Mouse (Mus musculus) stomach, postnatal 0 days (tissue): ENCODE measurements around the gene Ncoa4. TPM values are rescaled to one million over a fixed set of nuclear protein-coding genes. Genes with fewer than 3 reads are reported as not detected.
A peak's percentile ranks its signal among the peaks of the same experiment; 100 is the strongest.

Experiments used
- ATAC-seq: fragments of 200-750 bp; cut with Nextera tagmentation; 2 replicates; pipeline ENCODE4 v1.8.0; 2017; ENCODE audit not compliant: low FRiP score, low TSS enrichment
- DNase-seq: peaks from one replicate; pipeline ENCODE4 v3.0.0-alpha.2; 2016; ENCODE audit warnings: low spot score
- H3K27ac ChIP-seq: fragments of 300-500 bp; sonication (generic); replicated peaks from 2 replicates; pipeline ENCODE4 v1.5.1; 2014; ENCODE audit warnings: mild to moderate bottlenecking, control low read depth
- H3K27me3 ChIP-seq: fragments of 300-500 bp; sonication (generic); 2 replicates; pipeline ENCODE4 v1.6.1; 2014; ENCODE audit warnings: low read length; ENCODE audit not compliant: control insufficient read depth, insufficient read depth
- H3K36me3 ChIP-seq: fragments of 300-500 bp; sonication (generic); 2 replicates; pipeline ENCODE4 v1.6.1; 2014; ENCODE audit warnings: low read length, mixed read lengths; ENCODE audit not compliant: control insufficient read depth, insufficient read depth
- H3K4me1 ChIP-seq: fragments of 300-500 bp; sonication (generic); replicated peaks from 2 replicates; pipeline ENCODE4 v1.6.1; 2014; ENCODE audit warnings: antibody characterized with exemption; ENCODE audit not compliant: control insufficient read depth, insufficient read depth
- H3K4me2 ChIP-seq: fragments of 300-500 bp; sonication (generic); replicated peaks from 2 replicates; pipeline ENCODE4 v1.6.1; 2014; ENCODE audit warnings: low read depth, mild to moderate bottlenecking, control low read depth, moderate library complexity
- H3K4me3 ChIP-seq: fragments of 300-500 bp; sonication (generic); 2 replicates; pipeline ENCODE4 v1.5.1; 2014; ENCODE audit warnings: low read depth, low read length, control low read depth
- H3K9ac ChIP-seq: fragments of 300-500 bp; sonication (generic); 2 replicates; pipeline ENCODE4 v1.6.1; 2014; ENCODE audit warnings: mild to moderate bottlenecking, low read length, control low read depth, mixed read lengths
- H3K9me3 ChIP-seq: fragments of 300-500 bp; sonication (generic); 2 replicates; pipeline ENCODE4 v1.6.1; 2016; ENCODE audit warnings: low read length; ENCODE audit not compliant: control insufficient read depth
- CTCF ChIP-seq: IDR thresholded peaks from 2 replicates; pipeline ENCODE4 v1.5.1; 2016; ENCODE audit warnings: antibody characterized with exemption, low read depth, mild to moderate bottlenecking, moderate library complexity
- EP300 ChIP-seq: optimal IDR thresholded peaks from 2 replicates; pipeline ENCODE3; 2016; ENCODE audit warnings: antibody characterized with exemption
- WGBS: fragments of 180-500 bp; shearing (Covaris S2); extraction: QIAGEN DNeasy Blood & Tissue Kit; methylation state at CpG from one replicate; pipeline ENCODE4 v1.1.7; 2014; 5-methylcytosine and 5-hydroxymethylcytosine counted together
- polyA plus RNA-seq: library from polyadenylated mRNA; unstranded; fragments of >200 nt; fragmentation: Nextera tagmentation; extraction: Ambion mirVana; gene quantifications from 2 replicates; pipeline ENCODE4 v1.2.1, GENCODE M21; 2015

Ncoa4 gene
- polyA plus RNA-seq, 1 experiment from 2014 or later, result 100 TPM

GRCm38 (mm10) chr14:32153156-32153555 lies 6.5 kb upstream of the Ncoa4 start:
- Histone ChIP-seq H3K27ac (no peak overlapping the region), H3K27me3 (no peaks in the 10 kb centered on the region), H3K4me3 (no peak overlapping the region), H3K9me3 (no peaks in the 10 kb centered on the region), H3K9ac (no peak overlapping the region), H3K4me2 (no peak overlapping the region), H3K4me1 (no peaks in the 10 kb centered on the region), H3K36me3 (no peaks in the 10 kb centered on the region)
- TF ChIP-seq CTCF, result no peak
- TF ChIP-seq EP300, result no peak
- 97% methylated on average over 2 of the region's 2 CpGs for WGBS
- DNase-seq (no peak), ATAC-seq (no peak)

- Histone ChIP-seq H3K27ac (no peak overlapping the region), H3K36me3 (no peaks in the 10 kb centered on the region), H3K4me1 (no peaks in the 10 kb centered on the region), H3K27me3 (no peaks in the 10 kb centered on the region), H3K9me3 (no peaks in the 10 kb centered on the region), H3K4me2 (no peak overlapping the region), H3K4me3 (no peak overlapping the region), H3K9ac (no peak overlapping the region)
- 80% methylated on average over 6 of the region's 6 CpGs for WGBS
- no peak for ATAC-seq
- TF ChIP-seq CTCF (no peak), EP300 (no peak)
- DNase-seq, result no peak
Observed at GRCm38 (mm10) chr14:32154758-32155157, 4.9 kb upstream of the Ncoa4 start.

- peak overlapping the region; percentile 35; the same call in 1 of the 2 replicates for H3K9ac ChIP-seq
Observed at GRCm38 (mm10) chr14:32159150-32159670, 455 bp upstream of the Ncoa4 start.

GRCm38 (mm10) chr14:32160563-32160962 lies 898 bp downstream of the Ncoa4 start:
- H3K9me3 ChIP-seq, result no peaks in the 10 kb centered on the region
- no peak for ATAC-seq
- no peak for DNase-seq

More at GRCm38 (mm10) chr14:32159150-32159670, 455 bp upstream of the Ncoa4 start:
- H3K9me3 ChIP-seq, result no peaks in the 10 kb centered on the region
- H3K4me1 ChIP-seq, result 0 out of 2 replicates have a peak, but pooled peaks cover 4% of the 10 kb centered on the region
- peak overlapping the region; percentile 35; the same call in 1 of the 2 replicates for H3K27ac ChIP-seq
- peak overlapping the region; percentile 88 for H3K4me3 ChIP-seq
- ATAC-seq (peak; percentile 3), DNase-seq (no peak)
- H3K36me3 ChIP-seq, result no peaks in the 10 kb centered on the region
- peak overlapping the region; percentile 79 for H3K4me2 ChIP-seq
- WGBS, result 30% methylated on average over 4 of the region's 4 CpGs
- TF ChIP-seq CTCF (no peak), EP300 (no peak)
- H3K27me3 ChIP-seq, result no peaks in the 10 kb centered on the region

GRCm38 (mm10) chr14:32161090-32161885 lies 1.6 kb downstream of the Ncoa4 start:
- H3K9me3 ChIP-seq, result no peaks in the 10 kb centered on the region
- DNase-seq (peak; percentile 68), ATAC-seq (peak; percentile 51; the same call in 1 of the 2 replicates)
- H3K4me2 ChIP-seq, result peak overlapping the region; percentile 79
- H3K27me3 ChIP-seq, result no peaks in the 10 kb centered on the region
- no peak overlapping the region; the same call in 1 of the 2 replicates for H3K9ac ChIP-seq
- H3K27ac ChIP-seq, result no peak overlapping the region; the same call in 1 of the 2 replicates
- TF ChIP-seq EP300 (no peak), CTCF (no peak)
- H3K4me1 ChIP-seq, result 0 out of 2 replicates have a peak, but pooled peaks cover 4% of the 10 kb centered on the region
- H3K4me3 ChIP-seq, result peak overlapping the region; percentile 88; the same call in 1 of the 2 replicates
- WGBS, result 59% methylated on average over 12 of the region's 12 CpGs
- no peaks in the 10 kb centered on the region for H3K36me3 ChIP-seq

More at GRCm38 (mm10) chr14:32160563-32160962, 898 bp downstream of the Ncoa4 start:
- WGBS, result 19% methylated on average over 7 of the region's 7 CpGs
- no peaks in the 10 kb centered on the region for H3K36me3 ChIP-seq
- H3K4me2 ChIP-seq, result peak overlapping the region; percentile 79
- peak overlapping the region; percentile 88 for H3K4me3 ChIP-seq
- 0 out of 2 replicates have a peak, but pooled peaks cover 4% of the 10 kb centered on the region for H3K4me1 ChIP-seq
- H3K27ac ChIP-seq, result peak overlapping the region; percentile 96
- no peak for TF ChIP-seq CTCF
- no peak for TF ChIP-seq EP300
- H3K9ac ChIP-seq, result peak overlapping the region; percentile 93
- H3K27me3 ChIP-seq, result no peaks in the 10 kb centered on the region

- Histone ChIP-seq H3K27me3 (no peaks in the 10 kb centered on the region), H3K4me1 (0 out of 2 replicates have a peak, but pooled peaks cover 4% of the 10 kb centered on the region), H3K4me3 (no peak overlapping the region), H3K27ac (no peak overlapping the region), H3K9me3 (no peaks in the 10 kb centered on the region), H3K4me2 (no peak overlapping the region), H3K36me3 (no peaks in the 10 kb centered on the region), H3K9ac (no peak overlapping the region; the same call in 1 of the 2 replicates)
- 93% methylated on average over 5 of the region's 5 CpGs for WGBS
- DNase-seq (no peak), ATAC-seq (no peak)
- TF ChIP-seq CTCF (no peak), EP300 (no peak)
Observed at GRCm38 (mm10) chr14:32162231-32162630, 2.6 kb downstream of the Ncoa4 start.
